Mouse (Mus musculus) ZHBTc4 (cell line): Measurements from ENCODE around the gene Cabin1.

Experiments used
- DNase-seq: peaks from one replicate; pipeline ENCODE4 v3.0.0-alpha.2; 2011; ENCODE audit warnings: low read depth, low spot score

Cabin1 gene

GRCm38 (mm10) chr10:75666451-75667030, 97.6 kb downstream of the Cabin1 start:
- DNase-seq: no peak

DNA sequence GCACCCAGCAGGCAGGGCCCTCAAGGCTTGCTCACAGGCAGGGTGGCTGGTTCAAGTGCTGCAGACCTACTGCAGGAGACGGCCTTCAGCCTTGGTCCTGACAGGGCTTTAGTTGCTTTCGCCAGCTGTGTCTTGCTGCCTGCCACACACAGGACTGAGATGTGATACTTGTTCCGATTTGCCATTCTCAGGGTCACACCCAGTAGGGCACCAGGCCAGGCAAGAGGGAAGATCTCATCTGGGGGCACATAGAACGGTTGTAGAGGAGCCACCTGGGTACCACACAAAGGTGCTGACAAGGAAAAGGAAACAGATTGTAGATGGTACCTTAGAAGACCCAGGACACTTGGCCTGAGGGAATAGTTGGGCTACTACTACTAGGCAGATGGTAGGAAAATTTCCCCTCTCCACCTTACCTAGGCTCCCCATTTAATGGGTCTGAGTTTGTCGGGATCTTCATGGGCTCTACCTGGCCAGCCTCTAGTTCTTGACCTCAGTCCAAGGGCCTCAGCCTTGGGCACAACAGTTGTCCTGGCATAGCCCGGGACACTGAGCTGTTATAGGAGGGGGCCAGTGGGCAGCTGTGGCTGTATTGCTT, 99.4 kb downstream of the Cabin1 start:
- no peak for DNase-seq

DNA sequence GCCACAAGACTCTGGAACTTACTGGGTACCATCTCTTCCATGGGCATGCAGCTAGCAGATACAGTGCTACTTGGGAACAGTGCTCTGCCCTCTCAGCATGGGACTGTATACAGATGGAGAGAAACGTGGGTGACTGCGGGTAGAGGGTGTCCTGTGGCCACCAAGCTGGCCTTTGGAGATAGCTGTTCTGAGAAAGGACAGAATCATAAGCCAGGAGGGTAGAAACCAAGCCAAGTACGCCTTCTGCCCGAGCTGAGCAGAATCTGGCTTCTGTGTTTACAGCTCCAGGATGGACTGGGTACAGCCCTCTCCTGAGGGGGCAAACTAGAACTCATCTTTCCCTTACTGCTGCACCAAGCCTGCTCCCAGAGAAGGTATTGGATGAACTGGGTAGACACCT, 101.6 kb downstream of the Cabin1 start:
- no peak for DNase-seq

GRCm38 (mm10) chr10:75661876-75662275, 102.3 kb downstream of the Cabin1 start:
- no peak for DNase-seq

DNA sequence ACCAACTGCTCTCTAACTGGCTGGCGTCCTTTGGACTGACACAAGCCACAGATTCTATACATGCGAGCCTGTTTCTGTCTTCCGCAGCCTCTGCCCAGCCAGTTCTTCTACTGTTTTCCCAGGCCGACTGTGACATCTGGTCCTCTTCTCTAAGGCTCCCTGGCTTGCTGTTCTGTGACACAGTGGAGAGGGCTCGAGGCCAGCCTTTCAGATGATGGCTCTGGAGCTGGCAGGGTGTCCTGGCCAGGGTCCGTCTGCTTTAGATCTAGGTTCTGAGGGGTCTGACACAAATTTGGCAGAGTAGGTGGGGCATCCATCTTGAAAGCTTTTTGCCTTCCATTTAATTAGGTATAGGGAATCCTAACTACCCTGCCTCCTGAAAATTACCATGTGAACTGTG, 102.8 kb downstream of the Cabin1 start:
- no peak for DNase-seq

- no peak for DNase-seq
These were observed 106.4 kb downstream of the Cabin1 start for GRCm38 (mm10) chr10:75657772-75658171.

DNA sequence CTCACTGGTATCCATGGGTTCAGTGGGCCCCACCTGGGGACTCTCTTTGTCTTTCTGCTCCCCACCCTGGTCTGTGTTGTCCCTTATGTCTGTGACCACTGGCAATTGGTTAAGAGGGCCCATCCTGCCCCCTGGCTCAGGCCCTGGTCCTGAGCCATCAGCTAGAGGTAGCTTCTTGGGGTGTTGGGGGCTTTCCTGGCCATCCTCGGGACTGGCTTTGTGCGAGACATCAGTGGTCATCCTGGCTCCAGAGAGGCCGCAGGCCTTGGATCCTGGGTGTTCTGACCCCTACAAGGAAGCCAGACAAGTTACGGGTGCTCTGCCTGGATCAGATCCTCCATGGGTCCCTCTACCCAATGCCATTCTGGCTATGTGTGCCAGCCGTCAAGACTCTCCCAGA, 107.0 kb downstream of the Cabin1 start:
- no peak for DNase-seq

DNA sequence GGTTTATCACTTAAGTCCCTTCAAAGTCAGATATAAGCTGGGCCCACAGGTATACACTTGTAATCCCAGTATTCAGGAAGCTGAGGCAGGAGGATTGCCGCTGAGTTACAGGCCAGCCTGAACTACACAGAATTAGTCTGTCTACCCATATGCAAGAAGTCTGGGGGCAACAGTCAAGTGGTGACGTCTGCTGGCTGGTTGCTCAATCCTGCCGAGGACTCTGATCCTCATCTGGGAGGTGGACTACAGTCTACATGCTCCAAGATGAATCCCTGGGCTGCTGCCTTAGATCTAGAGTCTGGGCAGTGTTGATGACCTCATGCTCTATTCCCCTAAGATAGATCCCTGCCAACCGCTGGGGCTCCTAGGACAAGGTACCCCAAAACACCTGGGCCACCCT, 110.1 kb downstream of the Cabin1 start:
- DNase-seq: no peak

DNA sequence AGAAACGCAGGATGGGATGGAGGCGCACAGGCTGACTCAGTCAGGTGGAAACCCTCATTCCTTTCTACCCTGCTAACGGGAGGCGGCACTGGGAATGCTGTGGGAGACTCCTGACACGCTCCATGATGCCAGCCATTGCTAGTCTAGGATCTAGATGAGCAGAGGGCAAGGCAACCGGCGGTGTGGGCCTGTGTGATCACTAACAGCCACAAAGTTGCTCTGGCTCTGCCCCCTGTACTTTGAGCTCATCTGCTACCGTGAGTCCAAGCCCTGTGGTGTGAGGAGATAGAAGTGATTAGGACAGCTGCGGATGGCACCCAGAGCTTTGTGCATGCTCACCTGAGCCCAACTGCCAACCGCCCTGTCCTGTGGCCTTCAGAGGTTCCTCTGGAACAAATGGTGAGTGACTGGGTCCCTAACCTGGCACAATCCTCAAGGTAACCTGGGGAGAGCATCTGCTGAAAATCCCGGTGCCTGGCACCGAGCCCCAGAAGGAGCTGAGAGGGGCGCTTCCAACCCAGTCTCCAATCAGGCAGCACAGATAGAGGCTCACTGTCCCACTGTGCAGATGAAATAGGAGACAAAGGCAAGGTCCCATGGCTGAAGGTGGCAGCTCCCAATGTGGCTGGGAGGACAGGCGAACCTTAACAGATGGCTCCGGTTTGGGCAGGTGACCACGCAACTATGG, 112.6 kb downstream of the Cabin1 start:
- no peak for DNase-seq

GRCm38 (mm10) chr10:75650306-75650902, 113.7 kb downstream of the Cabin1 start:
- no peak for DNase-seq

DNA sequence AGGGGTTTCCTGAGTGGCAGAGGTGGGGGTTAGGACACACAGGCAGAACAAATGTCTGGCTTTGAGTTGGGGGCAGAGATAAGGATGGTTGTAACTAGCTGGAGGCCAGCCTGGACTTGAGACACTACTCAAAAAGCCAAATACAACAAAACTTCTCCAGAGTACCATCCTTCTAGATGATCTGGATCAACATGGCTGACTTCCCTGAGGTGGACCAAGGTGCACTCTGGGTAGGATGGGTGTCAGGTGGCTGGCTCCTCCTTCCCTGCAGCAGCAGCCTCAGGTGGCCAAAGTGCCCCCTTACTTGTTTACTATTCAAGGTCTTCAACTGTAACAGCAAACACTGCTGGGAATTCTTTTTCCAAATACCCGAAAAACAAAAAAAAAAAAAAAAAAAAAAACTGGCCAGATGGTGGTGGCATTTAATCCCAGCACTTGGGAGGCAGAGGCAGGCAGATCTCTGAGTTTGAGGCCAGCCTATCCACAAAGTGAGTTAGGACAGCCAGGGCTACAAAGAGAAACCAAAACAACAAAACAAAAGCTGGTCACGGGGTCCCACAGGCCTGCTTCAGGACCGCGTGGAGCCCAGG, 114.6 kb downstream of the Cabin1 start:
- peak; percentile 70 for DNase-seq

GRCm38 (mm10) chr10:75649001-75649400, 115.1 kb downstream of the Cabin1 start:
- DNase-seq: peak; percentile 96

- peak; percentile 54 for DNase-seq
These were observed 116.0 kb downstream of the Cabin1 start for GRCm38 (mm10) chr10:75648091-75648490.

DNA sequence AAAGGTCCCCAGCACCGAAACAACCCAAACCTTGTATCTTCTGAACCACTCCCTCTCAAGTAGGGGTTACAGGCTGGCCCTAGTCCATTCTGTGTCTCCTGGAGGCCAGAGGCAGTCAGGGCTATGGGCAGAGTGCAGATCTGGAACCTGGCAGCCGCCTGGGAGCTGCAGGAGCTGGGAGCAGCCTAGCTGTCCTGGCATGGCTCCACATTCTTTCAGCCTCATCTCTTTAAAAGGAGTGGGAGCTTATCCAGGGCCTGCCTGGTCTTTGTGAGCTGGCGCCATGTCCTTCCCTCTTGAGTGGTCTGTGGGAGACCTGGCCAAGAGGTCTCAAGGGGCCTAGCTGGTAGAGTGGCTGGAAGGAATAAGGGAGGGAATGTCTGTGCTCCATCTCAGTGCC, 116.8 kb downstream of the Cabin1 start:
- DNase-seq: no peak

GRCm38 (mm10) chr10:75646406-75646805, 117.7 kb downstream of the Cabin1 start:
- no peak for DNase-seq

DNA sequence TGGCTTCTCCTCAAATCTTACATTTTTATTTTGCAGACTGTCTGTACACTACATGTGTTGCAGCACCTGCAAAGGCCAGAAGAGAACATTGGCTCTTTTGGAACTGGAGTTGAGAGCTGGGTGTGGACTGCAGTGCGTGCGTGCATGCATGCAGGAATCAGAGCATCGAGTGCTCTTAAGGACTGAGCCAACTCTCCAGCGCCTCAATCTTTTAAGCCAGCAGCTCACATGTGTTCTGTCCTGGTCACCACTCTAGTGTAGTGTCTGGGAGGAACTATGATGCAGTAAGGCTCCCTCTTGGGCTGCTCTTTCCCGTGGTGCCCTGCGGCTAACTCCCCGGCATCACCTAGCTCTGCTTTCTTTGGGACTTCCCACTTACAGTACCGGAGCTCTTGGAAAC, 118.5 kb downstream of the Cabin1 start:
- no peak for DNase-seq

GRCm38 (mm10) chr10:75643741-75644343, 120.3 kb downstream of the Cabin1 start, which contains the start of gene Susd2:
Gene Susd2 (minus strand): TSS chr10:75644008.
- peak; percentile 93 for DNase-seq

DNA sequence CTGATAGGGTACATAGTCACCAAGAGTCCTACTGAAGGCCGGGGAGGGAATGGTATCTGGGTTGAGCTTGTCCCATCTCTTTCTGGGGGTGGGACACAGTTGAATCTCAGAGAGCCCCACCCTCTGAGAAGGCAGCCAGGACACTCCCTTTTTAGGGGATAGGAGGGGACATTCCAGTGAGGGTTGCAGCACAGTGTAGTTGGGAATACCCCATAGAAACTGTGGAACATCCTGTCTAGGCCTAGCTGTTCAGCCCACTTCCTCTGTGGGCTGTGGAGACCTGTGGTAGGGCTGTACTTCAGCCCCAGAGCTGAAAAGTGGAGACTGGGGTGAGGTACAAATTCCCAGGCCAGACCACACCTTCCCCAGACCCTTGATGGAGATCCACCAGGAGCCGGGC, 121.2 kb downstream of the Cabin1 start:
- peak; percentile 55 for DNase-seq

- no peak for DNase-seq
These were observed 121.7 kb downstream of the Cabin1 start for GRCm38 (mm10) chr10:75642436-75642835.

- no peak for DNase-seq
These were observed 122.4 kb downstream of the Cabin1 start for GRCm38 (mm10) chr10:75641721-75642222.

DNA sequence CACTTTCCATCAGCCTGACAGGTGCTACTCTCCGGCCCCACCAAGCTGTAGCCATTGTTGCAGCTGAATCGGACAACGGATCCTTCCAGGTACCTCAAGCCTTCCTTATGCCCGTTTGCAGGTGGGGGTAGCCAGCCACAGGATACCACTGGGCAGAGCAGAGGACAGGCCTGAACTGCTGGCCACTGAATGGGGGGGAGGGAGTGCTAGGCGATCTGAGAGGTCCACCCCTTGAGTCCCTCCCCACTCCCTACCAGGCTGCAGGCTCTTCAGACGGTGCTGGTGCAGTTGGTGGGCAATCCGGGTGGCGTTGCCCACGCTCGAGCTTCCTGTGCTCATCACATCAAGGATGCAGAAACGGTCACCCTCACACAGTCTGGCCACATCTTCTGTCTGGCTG, 126.4 kb downstream of the Cabin1 start:
- no peak for DNase-seq
